Mouse (Mus musculus) megakaryocyte, embryonic 14.5 days (primary cell): ENCODE measurements around the gene Olfr114. TPM values are rescaled to one million over a fixed set of nuclear protein-coding genes. Genes with fewer than 3 reads are reported as not detected.

Source experiments
- H3K27me3 ChIP-seq: replicated peaks from 2 replicates; pipeline ENCODE3; 2012; ENCODE audit warnings: inconsistent platforms
- H3K36me3 ChIP-seq: replicated peaks from 2 replicates; pipeline ENCODE3; 2012; ENCODE audit warnings: low read length, inconsistent platforms, mixed read lengths
- H3K4me1 ChIP-seq: 2 replicates; pipeline ENCODE4 v1.6.1; 2012; ENCODE audit warnings: inconsistent platforms
- H3K4me3 ChIP-seq: replicated peaks from 2 replicates; pipeline ENCODE3; 2012; ENCODE audit warnings: moderate library complexity, mild to moderate bottlenecking, inconsistent platforms
- H3K9me3 ChIP-seq: 2 replicates; pipeline ENCODE4 v1.6.1; 2012; ENCODE audit warnings: inconsistent platforms
- FLI1 ChIP-seq: IDR thresholded peaks from 2 replicates; pipeline ENCODE4 v1.6.1; 2012; ENCODE audit warnings: low read length, inconsistent platforms, mixed read lengths
- GATA1 ChIP-seq: IDR thresholded peaks from 3 replicates; pipeline ENCODE4 v1.6.1; 2012; ENCODE audit warnings: mixed read lengths, low read length, inconsistent platforms, borderline replicate concordance
- polyA plus RNA-seq: library from polyadenylated mRNA; stranded (reverse); fragments of >175 nt; gene quantifications from 2 replicates; pipeline ENCODE4 v1.2.3, GENCODE M21; 2012; ENCODE audit warnings: low replicate concordance; ENCODE audit not compliant: insufficient read depth

The Olfr114 gene
- polyA plus RNA-seq: not detected in 2 replicates

DNA sequence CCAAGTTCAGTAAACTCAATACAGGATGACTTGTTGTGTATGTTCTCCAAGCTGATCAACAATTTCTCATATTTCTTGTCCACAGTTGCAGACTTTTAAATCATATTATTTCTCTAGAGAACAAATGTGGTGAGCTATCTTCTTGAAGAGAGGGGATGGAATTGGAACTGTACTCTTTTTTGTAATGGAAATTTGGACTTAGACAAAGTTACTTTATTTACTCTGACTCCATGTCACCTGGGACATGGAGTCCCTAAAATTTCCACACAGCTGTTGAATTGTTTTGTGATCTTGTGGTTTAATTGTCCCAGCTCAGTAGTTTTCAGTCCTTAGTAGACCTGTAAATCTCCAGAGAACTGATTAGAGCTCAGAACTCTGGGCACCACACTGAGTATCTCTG lies at the start of gene Olfr114:
Gene Olfr114, minus strand, starts transcription at position 101 of the 400 bp plus-strand sequence.
- Histone ChIP-seq H3K27me3 (no peaks in the 10 kb centered on the region), H3K4me1 (no peaks in the 10 kb centered on the region), H3K9me3 (0 out of 2 replicates have a peak, but pooled peaks cover 4% of the 10 kb centered on the region), H3K4me3 (no peak within 1 kb of the TSS), H3K36me3 (no peaks in the 10 kb centered on the region)
- no peak for TF ChIP-seq GATA1
- no peak for TF ChIP-seq FLI1

DNA sequence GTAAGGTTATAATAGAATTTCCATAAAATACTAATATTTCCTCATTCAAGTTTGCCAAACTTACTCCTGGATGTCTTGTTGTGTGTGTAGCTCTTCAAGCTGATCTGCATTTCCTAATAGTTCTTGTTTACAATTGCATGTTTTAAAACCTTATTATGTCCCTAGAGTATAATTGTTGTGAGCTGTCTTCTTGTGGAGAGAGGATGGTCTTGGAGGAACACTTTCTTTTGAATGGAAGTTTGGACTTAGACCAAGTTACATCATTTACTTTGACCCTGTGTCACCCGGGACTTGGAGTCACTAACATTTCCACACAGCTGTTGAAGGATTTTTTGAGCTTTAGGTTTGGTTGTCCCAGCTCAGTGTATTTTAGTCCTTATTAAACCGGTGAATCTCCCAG lies 34.5 kb upstream of the Olfr114 start, which contains the start of the genes Olfr115 and Olfr116:
Gene Olfr115, minus strand, starts transcription at position 101 of the 400 bp plus-strand sequence.
Gene Olfr116, minus strand, starts transcription at position 191 of the 400 bp plus-strand sequence.
- no peaks in the 10 kb centered on the region for H3K4me1 ChIP-seq
- H3K36me3 ChIP-seq: no peaks in the 10 kb centered on the region
- no peaks in the 10 kb centered on the region for H3K27me3 ChIP-seq
- H3K9me3 ChIP-seq: peaks cover 6% of the 10 kb centered on the region
- TF ChIP-seq GATA1: no peak
- no peak for TF ChIP-seq FLI1
- no peak within 1 kb of the TSS for H3K4me3 ChIP-seq

DNA sequence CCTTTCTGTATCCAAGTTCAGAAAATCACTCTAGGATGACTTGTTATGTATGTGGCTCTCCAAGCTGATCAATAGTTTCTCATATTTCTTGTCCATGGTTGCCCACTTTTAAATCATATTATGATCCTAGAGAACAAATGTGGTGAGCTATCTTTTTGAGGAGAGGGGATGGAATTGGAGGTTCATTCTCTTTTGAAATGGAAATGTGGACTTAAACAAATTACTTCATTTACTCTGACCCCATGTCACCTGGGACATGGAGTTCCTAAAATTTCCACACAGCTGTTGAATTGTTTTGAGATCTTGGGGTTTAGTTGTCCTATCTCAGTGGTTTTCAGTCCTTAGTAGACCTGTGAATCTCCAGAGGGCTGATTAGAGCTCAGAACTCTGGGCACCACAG lies 15.0 kb downstream of the Olfr114 start, which contains the start of gene Olfr113:
Gene Olfr113, minus strand, starts transcription at position 101 of the 400 bp plus-strand sequence.
- Histone ChIP-seq H3K36me3 (no peaks in the 10 kb centered on the region), H3K9me3 (no peaks in the 10 kb centered on the region; the same call in 1 of the 2 replicates), H3K27me3 (no peaks in the 10 kb centered on the region), H3K4me1 (no peaks in the 10 kb centered on the region), H3K4me3 (no peak within 1 kb of the TSS)
- no peak for TF ChIP-seq FLI1
- TF ChIP-seq GATA1: no peak

DNA sequence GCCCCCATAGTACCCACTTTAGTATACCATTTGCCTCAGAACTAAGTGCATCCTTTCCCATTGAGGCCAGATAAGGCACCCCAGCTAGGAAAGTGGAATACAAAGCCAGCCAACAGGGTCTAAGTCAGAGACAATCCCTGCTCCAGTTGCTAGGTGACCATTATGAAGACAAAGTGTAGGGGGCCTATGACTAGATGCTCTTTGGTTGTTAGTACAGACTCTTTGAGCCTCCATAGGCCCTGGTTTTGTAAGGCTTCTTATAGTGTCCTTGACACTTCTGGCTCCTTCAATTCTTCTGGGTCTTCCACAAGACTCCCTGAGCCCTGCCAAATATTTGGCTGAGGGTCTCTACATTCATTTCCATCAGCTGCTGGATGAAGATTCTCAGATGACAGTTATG lies 23.2 kb downstream of the Olfr114 start, which contains the start of gene Olfr112:
Gene Olfr112, minus strand, starts transcription at position 101 of the 400 bp plus-strand sequence.
- Histone ChIP-seq H3K36me3 (no peaks in the 10 kb centered on the region), H3K9me3 (no peaks in the 10 kb centered on the region), H3K4me3 (no peak within 1 kb of the TSS), H3K4me1 (no peaks in the 10 kb centered on the region), H3K27me3 (no peaks in the 10 kb centered on the region)
- TF ChIP-seq FLI1: no peak
- no peak for TF ChIP-seq GATA1

DNA sequence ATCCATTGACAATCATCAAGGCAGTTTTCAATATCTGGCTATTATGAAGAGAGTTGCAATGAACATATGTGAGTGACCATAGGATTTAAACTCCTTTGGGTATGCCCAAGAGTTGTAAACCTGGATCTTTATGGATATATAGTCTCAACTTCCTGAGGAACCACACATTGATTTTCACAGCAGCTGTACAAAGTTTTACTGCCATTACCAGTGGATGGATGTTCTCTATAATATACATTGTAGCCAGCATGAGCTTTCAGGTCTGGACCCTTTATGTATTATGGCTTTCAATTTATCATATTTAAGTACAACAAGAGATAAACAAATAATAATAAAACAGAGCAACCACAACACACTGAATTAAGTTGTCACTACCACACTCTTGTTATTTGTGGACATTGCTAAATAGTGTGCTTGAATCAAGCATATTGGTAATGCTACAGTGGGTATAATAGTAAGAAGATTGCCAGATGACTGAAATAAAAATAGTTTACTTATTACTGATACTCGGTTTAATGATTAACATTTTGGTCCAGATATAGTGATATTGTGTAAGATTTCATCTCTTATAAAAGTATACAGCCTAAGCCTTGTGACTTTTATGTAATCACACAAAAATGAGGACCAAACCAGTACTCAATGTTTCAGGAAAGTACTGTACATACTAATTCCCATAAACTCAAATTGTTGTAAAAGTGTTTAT lies 33.5 kb downstream of the Olfr114 start:
- H3K4me1 ChIP-seq: no peaks in the 10 kb centered on the region
- no peak overlapping the region for H3K4me3 ChIP-seq
- no peak for TF ChIP-seq FLI1
- TF ChIP-seq GATA1: no peak
- no peaks in the 10 kb centered on the region; the same call in 1 of the 2 replicates for H3K9me3 ChIP-seq
- no peaks in the 10 kb centered on the region for H3K36me3 ChIP-seq
- no peaks in the 10 kb centered on the region for H3K27me3 ChIP-seq

DNA sequence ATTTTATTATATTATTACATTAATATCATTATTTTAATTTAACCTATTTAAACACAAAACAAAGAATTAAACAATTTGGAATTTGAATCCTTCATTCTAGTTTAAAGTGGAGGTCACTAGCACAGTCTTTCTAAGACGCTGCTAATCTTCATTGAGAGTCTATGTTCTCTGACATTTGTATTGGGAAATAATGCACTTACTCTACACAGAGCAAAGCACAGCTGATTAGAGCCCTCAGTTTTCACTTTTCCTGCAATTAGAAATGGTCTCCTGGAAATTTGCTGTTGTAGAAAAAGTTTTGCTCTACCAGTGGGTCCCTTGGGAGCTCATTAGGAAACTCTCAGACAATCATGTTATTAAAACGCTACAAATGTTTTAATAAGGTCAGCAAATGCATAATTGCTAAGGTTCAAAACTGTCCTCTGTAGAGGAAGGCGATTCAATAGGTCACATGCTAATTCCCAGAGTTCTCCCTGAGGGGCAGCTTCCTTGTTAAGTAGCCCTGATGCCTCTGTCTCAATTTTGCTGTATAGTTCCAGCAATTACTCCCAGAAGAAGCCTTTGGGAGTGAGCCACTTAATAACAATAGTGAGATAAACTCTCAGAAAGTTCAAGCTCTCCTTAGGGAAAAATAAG lies 48.6 kb downstream of the Olfr114 start:
- no peak overlapping the region for H3K4me3 ChIP-seq
- no peaks in the 10 kb centered on the region for H3K9me3 ChIP-seq
- TF ChIP-seq GATA1: no peak
- TF ChIP-seq FLI1: no peak
- H3K27me3 ChIP-seq: no peaks in the 10 kb centered on the region
- no peaks in the 10 kb centered on the region for H3K4me1 ChIP-seq
- H3K36me3 ChIP-seq: no peaks in the 10 kb centered on the region

DNA sequence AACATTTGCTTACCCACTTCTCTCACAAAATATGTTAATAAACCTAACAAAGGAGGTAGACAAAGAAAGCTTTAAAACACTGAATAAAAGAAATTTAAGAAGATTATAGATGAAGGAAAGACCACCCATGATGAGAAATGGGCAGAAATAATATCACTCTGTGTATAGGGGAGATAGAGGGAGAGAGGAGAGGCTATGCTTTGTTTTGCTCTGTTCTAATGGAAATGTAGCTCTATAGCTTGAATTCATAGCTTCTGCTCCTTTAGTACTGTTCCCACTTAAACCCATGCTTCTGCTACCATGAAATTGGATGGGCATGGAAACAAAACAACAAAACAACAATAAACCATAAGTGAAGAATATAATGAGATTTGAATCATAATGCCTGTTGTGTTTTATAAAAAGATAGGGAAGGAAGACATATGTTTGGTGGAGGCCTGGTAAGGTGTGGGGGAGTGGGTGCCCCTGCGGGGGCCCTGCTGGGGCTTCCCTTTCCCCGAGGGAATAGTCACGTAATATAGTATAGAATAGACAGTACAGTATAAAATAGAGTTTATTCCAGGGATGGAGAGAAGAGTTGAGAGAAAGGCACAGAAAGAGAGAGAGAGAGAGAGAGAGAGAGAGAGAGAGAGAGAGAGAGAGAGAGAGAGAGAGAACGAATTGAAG lies 51.0 kb downstream of the Olfr114 start:
- no peak overlapping the region for H3K4me3 ChIP-seq
- no peaks in the 10 kb centered on the region for H3K9me3 ChIP-seq
- H3K4me1 ChIP-seq: no peaks in the 10 kb centered on the region
- TF ChIP-seq GATA1: no peak
- TF ChIP-seq FLI1: no peak
- no peaks in the 10 kb centered on the region for H3K27me3 ChIP-seq
- no peaks in the 10 kb centered on the region for H3K36me3 ChIP-seq

Other genes with a start within 250 kb of the Olfr114 start
- gene Olfr104-ps, start 233.2 kb downstream of the Olfr114 start, polyA plus RNA-seq: 0.86 TPM in 1 of 2 replicates, not detected in the other
- gene Olfr105-ps, start 213.7 kb downstream of the Olfr114 start, polyA plus RNA-seq: not detected in 2 replicates
- gene Olfr106-ps, start 202.3 kb downstream of the Olfr114 start, polyA plus RNA-seq: not detected in 2 replicates
- not detected in 2 replicates for gene Olfr107, start 193.5 kb downstream of the Olfr114 start, polyA plus RNA-seq
- not detected in 2 replicates for gene Olfr108, start 147.3 kb downstream of the Olfr114 start, polyA plus RNA-seq
- gene Olfr109, start 133.8 kb downstream of the Olfr114 start, polyA plus RNA-seq: not detected in 2 replicates
- 0.08 TPM in 1 of 2 replicates, not detected in the other for gene H2-M2, start 109.2 kb downstream of the Olfr114 start, polyA plus RNA-seq
- gene Olfr110, start 100.3 kb downstream of the Olfr114 start, polyA plus RNA-seq: not detected in 2 replicates
- gene Olfr111, start 84.7 kb downstream of the Olfr114 start, polyA plus RNA-seq: not detected in 2 replicates
- gene Olfr112, start 23.3 kb downstream of the Olfr114 start, polyA plus RNA-seq: not detected in 2 replicates
- not detected in 2 replicates for gene Olfr113, start 15.1 kb downstream of the Olfr114 start, polyA plus RNA-seq
- not detected in 2 replicates for gene Olfr115, start 34.4 kb upstream of the Olfr114 start, polyA plus RNA-seq
- gene Olfr116, start 34.5 kb upstream of the Olfr114 start, polyA plus RNA-seq: not detected in 2 replicates
- not detected in 2 replicates for gene Olfr117, start 71.0 kb upstream of the Olfr114 start, polyA plus RNA-seq
- gene Olfr118, start 74.2 kb upstream of the Olfr114 start, polyA plus RNA-seq: not detected in 2 replicates
- gene Olfr119, start 103.8 kb upstream of the Olfr114 start, polyA plus RNA-seq: not detected in 2 replicates
- gene Olfr120, start 129.1 kb upstream of the Olfr114 start, polyA plus RNA-seq: not detected in 2 replicates
- gene Olfr121, start 156.1 kb upstream of the Olfr114 start, polyA plus RNA-seq: not detected in 2 replicates
- not detected in 2 replicates for gene Olfr122, start 175.9 kb upstream of the Olfr114 start, polyA plus RNA-seq
- gene Olfr123, start 200.8 kb upstream of the Olfr114 start, polyA plus RNA-seq: not detected in 2 replicates
- not detected in 2 replicates for gene Olfr124, start 207.1 kb upstream of the Olfr114 start, polyA plus RNA-seq
- gene Olfr125, start 240.2 kb upstream of the Olfr114 start, polyA plus RNA-seq: not detected in 2 replicates